Mouse (Mus musculus) limb, embryonic 12.5 days (tissue): ENCODE measurements around the gene Khdrbs1. TPM values are rescaled to one million over a fixed set of nuclear protein-coding genes. Genes with fewer than 3 reads are reported as not detected.

Source experiments
- ATAC-seq: fragments of 200-750 bp; cut with Nextera tagmentation; 2 replicates; pipeline ENCODE4 v1.8.0; 2017; ENCODE audit warnings: low read depth, moderate TSS enrichment; ENCODE audit not compliant: insufficient number of reproducible peaks, insufficient read depth, low FRiP score, low TSS enrichment
- H3K27ac ChIP-seq: fragments of 300-500 bp; sonication (generic); 2 replicates; pipeline ENCODE4 v1.5.1; 2016; ENCODE audit warnings: mild to moderate bottlenecking, moderate library complexity
- H3K27me3 ChIP-seq: fragments of 300-500 bp; sonication (generic); 2 replicates; pipeline ENCODE4 v1.6.1; 2016; ENCODE audit warnings: mild to moderate bottlenecking, moderate library complexity
- H3K36me3 ChIP-seq: fragments of 300-500 bp; sonication (generic); 2 replicates; pipeline ENCODE4 v1.6.1; 2016; ENCODE audit warnings: mild to moderate bottlenecking, moderate library complexity
- H3K4me1 ChIP-seq: fragments of 300-500 bp; sonication (generic); replicated peaks from 2 replicates; pipeline ENCODE4 v1.6.1; 2016
- H3K4me2 ChIP-seq: fragments of 300-500 bp; sonication (generic); 2 replicates; pipeline ENCODE4 v1.6.1; 2016; ENCODE audit warnings: mild to moderate bottlenecking, moderate library complexity
- H3K4me3 ChIP-seq: fragments of 300-500 bp; sonication (generic); replicated peaks from 2 replicates; pipeline ENCODE4 v1.5.1; 2016; ENCODE audit warnings: mild to moderate bottlenecking
- H3K9ac ChIP-seq: fragments of 300-500 bp; sonication (generic); replicated peaks from 2 replicates; pipeline ENCODE4 v1.6.1; 2016; ENCODE audit warnings: mild to moderate bottlenecking, moderate library complexity
- H3K9me3 ChIP-seq: fragments of 300-500 bp; sonication (generic); 2 replicates; pipeline ENCODE4 v1.6.1; 2016; ENCODE audit warnings: mild to moderate bottlenecking, moderate library complexity
- WGBS: fragments of 180-500 bp; shearing (Covaris S2); methylation state at CpG from one replicate; pipeline ENCODE4 v1.1.7; 2016; 5-methylcytosine and 5-hydroxymethylcytosine counted together
- polyA plus RNA-seq: library from polyadenylated mRNA; unstranded; fragments of >200 nt; fragmentation: Nextera tagmentation; extraction: Ambion mirVana; gene quantifications from 2 replicates; pipeline ENCODE4 v1.2.1, GENCODE M21; 2016

The Khdrbs1 gene
- polyA plus RNA-seq = 204 TPM in 2 replicates

- peaks cover 10% of the 10 kb centered on the region for H3K36me3 ChIP-seq
- WGBS = under 1% methylated on average over 76 of the region's 76 CpGs
- ATAC-seq = peak; percentile 90
These were observed at the start of gene Khdrbs1 for GRCm38 (mm10) chr4:129742232-129743009. Gene Khdrbs1, minus strand, starts transcription at chr4:129742303.

GRCm38 (mm10) chr4:129791399-129791798, 49.3 kb upstream of the Khdrbs1 start:
- Histone ChIP-seq H3K4me1 (peaks cover 38% of the 10 kb centered on the region), H3K9me3 (0 out of 2 replicates have a peak, but pooled peaks cover 15% of the 10 kb centered on the region), H3K27ac (peak overlapping the region; percentile 45; the same call in 1 of the 2 replicates), H3K4me3 (no peak overlapping the region), H3K4me2 (no peak overlapping the region), H3K36me3 (no peaks in the 10 kb centered on the region), H3K9ac (no peak overlapping the region), H3K27me3 (no peaks in the 10 kb centered on the region)
- ATAC-seq = no peak
- 33% methylated on average over 1 of the region's 1 CpGs for WGBS

More at GRCm38 (mm10) chr4:129742232-129743009, at the start of gene Khdrbs1:
- Histone ChIP-seq H3K9me3 (no peaks in the 10 kb centered on the region), H3K27me3 (no peaks in the 10 kb centered on the region), H3K4me1 (peaks cover 19% of the 10 kb centered on the region), H3K9ac (peak within 1 kb of the TSS; percentile 100), H3K4me3 (peak within 1 kb of the TSS; percentile 100), H3K27ac (peak within 1 kb of the TSS; percentile 99), H3K4me2 (peak within 1 kb of the TSS; percentile 83)

- 57% methylated on average over 3 of the region's 3 CpGs for WGBS
- peaks cover 29% of the 10 kb centered on the region for H3K4me1 ChIP-seq
- ATAC-seq = no peak
- no peaks in the 10 kb centered on the region for H3K36me3 ChIP-seq
- H3K9ac ChIP-seq = no peak overlapping the region
- H3K4me2 ChIP-seq = no peak overlapping the region
- no peak overlapping the region for H3K27ac ChIP-seq
- H3K9me3 ChIP-seq = 0 out of 2 replicates have a peak, but pooled peaks cover 15% of the 10 kb centered on the region
- H3K27me3 ChIP-seq = no peaks in the 10 kb centered on the region
- H3K4me3 ChIP-seq = no peak overlapping the region
These were observed 48.4 kb upstream of the Khdrbs1 start for GRCm38 (mm10) chr4:129790475-129790874.

- H3K36me3 ChIP-seq = no peaks in the 10 kb centered on the region
- no peaks in the 10 kb centered on the region for H3K27me3 ChIP-seq
- no peak overlapping the region for H3K4me3 ChIP-seq
- no peak overlapping the region for H3K9ac ChIP-seq
- no peak overlapping the region for H3K27ac ChIP-seq
- no peak overlapping the region for H3K4me2 ChIP-seq
- H3K9me3 ChIP-seq = 0 out of 2 replicates have a peak, but pooled peaks cover 15% of the 10 kb centered on the region
- 91% methylated on average over 2 of the region's 2 CpGs for WGBS
- no peak for ATAC-seq
- H3K4me1 ChIP-seq = peaks cover 21% of the 10 kb centered on the region
These were observed 47.5 kb upstream of the Khdrbs1 start for GRCm38 (mm10) chr4:129789635-129790034.

GRCm38 (mm10) chr4:129788693-129789092, 46.6 kb upstream of the Khdrbs1 start:
- no peak for ATAC-seq
- Histone ChIP-seq H3K9me3 (0 out of 2 replicates have a peak, but pooled peaks cover 15% of the 10 kb centered on the region), H3K27me3 (no peaks in the 10 kb centered on the region), H3K4me3 (no peak overlapping the region), H3K4me2 (no peak overlapping the region), H3K9ac (no peak overlapping the region), H3K27ac (peak overlapping the region; percentile 42; the same call in 1 of the 2 replicates), H3K36me3 (no peaks in the 10 kb centered on the region), H3K4me1 (peaks cover 18% of the 10 kb centered on the region)
- 11% methylated on average over 8 of the region's 8 CpGs for WGBS

GRCm38 (mm10) chr4:129785178-129785577, 43.1 kb upstream of the Khdrbs1 start:
- no peak for ATAC-seq
- Histone ChIP-seq H3K9ac (no peak overlapping the region), H3K27me3 (no peaks in the 10 kb centered on the region), H3K4me2 (no peak overlapping the region), H3K4me1 (peaks cover 28% of the 10 kb centered on the region), H3K9me3 (0 out of 2 replicates have a peak, but pooled peaks cover 15% of the 10 kb centered on the region), H3K4me3 (no peak overlapping the region), H3K27ac (no peak overlapping the region), H3K36me3 (no peaks in the 10 kb centered on the region)
- 3% methylated on average over 4 of the region's 4 CpGs for WGBS

GRCm38 (mm10) chr4:129783506-129783905, 41.4 kb upstream of the Khdrbs1 start:
- no peak overlapping the region for H3K4me3 ChIP-seq
- H3K36me3 ChIP-seq = no peaks in the 10 kb centered on the region
- H3K9ac ChIP-seq = no peak overlapping the region
- no peak overlapping the region for H3K4me2 ChIP-seq
- H3K4me1 ChIP-seq = peaks cover 22% of the 10 kb centered on the region
- no peaks in the 10 kb centered on the region for H3K27me3 ChIP-seq
- ATAC-seq = no peak
- no peak overlapping the region for H3K27ac ChIP-seq
- H3K9me3 ChIP-seq = 0 out of 2 replicates have a peak, but pooled peaks cover 9% of the 10 kb centered on the region
- WGBS = 86% methylated on average over 5 of the region's 5 CpGs

GRCm38 (mm10) chr4:129782857-129783331, 40.8 kb upstream of the Khdrbs1 start:
- H3K4me1 ChIP-seq = peaks cover 18% of the 10 kb centered on the region
- no peaks in the 10 kb centered on the region for H3K27me3 ChIP-seq
- 29% methylated on average over 3 of the region's 3 CpGs for WGBS
- no peak overlapping the region for H3K4me2 ChIP-seq
- no peak overlapping the region for H3K27ac ChIP-seq
- H3K9me3 ChIP-seq = 0 out of 2 replicates have a peak, but pooled peaks cover 9% of the 10 kb centered on the region
- ATAC-seq = no peak
- H3K9ac ChIP-seq = no peak overlapping the region
- H3K36me3 ChIP-seq = no peaks in the 10 kb centered on the region
- no peak overlapping the region for H3K4me3 ChIP-seq

GRCm38 (mm10) chr4:129781881-129782675, 40.0 kb upstream of the Khdrbs1 start:
- Histone ChIP-seq H3K36me3 (no peaks in the 10 kb centered on the region), H3K4me1 (peaks cover 18% of the 10 kb centered on the region), H3K9me3 (0 out of 2 replicates have a peak, but pooled peaks cover under 1% of the 10 kb centered on the region), H3K27ac (0 out of 2 replicates have a peak overlapping the region, but pooled peaks have one; percentile 2), H3K27me3 (no peaks in the 10 kb centered on the region), H3K4me2 (no peak overlapping the region), H3K9ac (no peak overlapping the region), H3K4me3 (no peak overlapping the region)
- ATAC-seq = no peak
- whole genome bisulfite sequencing = 25% methylated on average over 4 of the region's 4 CpGs

- no peak overlapping the region for H3K9ac ChIP-seq
- H3K36me3 ChIP-seq = no peaks in the 10 kb centered on the region
- peak overlapping the region; percentile 10; the same call in 1 of the 2 replicates for H3K4me3 ChIP-seq
- H3K9me3 ChIP-seq = no peaks in the 10 kb centered on the region
- peak overlapping the region; percentile 57 for H3K4me2 ChIP-seq
- peaks cover 38% of the 10 kb centered on the region for H3K4me1 ChIP-seq
- under 1% methylated on average over 21 of the region's 21 CpGs for WGBS
- ATAC-seq = peak; percentile 92
- peak overlapping the region; percentile 86 for H3K27ac ChIP-seq
- no peaks in the 10 kb centered on the region for H3K27me3 ChIP-seq
These were observed 29.8 kb upstream of the Khdrbs1 start for GRCm38 (mm10) chr4:129771672-129772521.
